Mouse (Mus musculus) erythroblast, embryonic 14.5 days (primary cell): ENCODE results near the gene Tpra1.

Source experiments
- GATA1 ChIP-seq: IDR thresholded peaks from 2 replicates; pipeline ENCODE4 v1.6.1; 2012; ENCODE audit warnings: low read length, inconsistent platforms, mixed read lengths
- TAL1 ChIP-seq: IDR thresholded peaks from 3 replicates; pipeline ENCODE4 v1.6.1; 2012; ENCODE audit warnings: low read length, inconsistent platforms, mixed read lengths

DNA sequence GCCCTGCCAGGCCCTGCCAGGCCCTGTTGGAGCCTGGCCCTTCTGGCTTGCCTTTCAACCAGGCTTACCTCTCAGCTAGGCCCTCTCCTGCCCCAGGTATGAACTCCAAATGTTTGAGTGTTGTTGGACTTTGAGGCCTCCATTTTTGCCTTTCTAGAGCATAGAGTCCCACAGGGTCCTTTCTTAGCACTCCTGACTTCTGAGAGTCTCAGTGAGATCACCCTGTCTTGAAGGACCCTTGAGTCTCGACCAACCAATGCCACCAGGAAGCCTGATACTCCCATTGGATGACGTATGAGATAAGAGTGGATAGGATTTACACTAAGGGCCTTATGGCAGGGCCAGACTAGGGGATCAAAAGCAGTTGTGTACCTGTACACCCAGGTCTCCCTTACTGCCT, 29.4 kb downstream of the Tpra1 start:
- no peak for TF ChIP-seq GATA1
- TF ChIP-seq TAL1: no peak
